Mouse (Mus musculus) G1E (cell line): ENCODE data around the gene Gpx3. TPM values are rescaled to one million over a fixed set of nuclear protein-coding genes. Genes with fewer than 3 reads are reported as not detected.

Source experiments
- ATAC-seq: 2 replicates; pipeline ENCODE4 v1.8.0; 2016; ENCODE audit warnings: mild to moderate bottlenecking; ENCODE audit not compliant: insufficient number of reproducible peaks, poor library complexity, low FRiP score, severe bottlenecking; ENCODE audit errors: extremely low read depth
- DNase-seq: peaks from one replicate; pipeline ENCODE4 v3.0.0; 2012; ENCODE audit warnings: low spot score
- H3K27me3 ChIP-seq: 2 replicates; pipeline ENCODE4 v1.6.1; 2012; ENCODE audit warnings: mild to moderate bottlenecking, low read length, inconsistent platforms; ENCODE audit not compliant: insufficient read depth
- H3K36me3 ChIP-seq: replicated peaks from 2 replicates; pipeline ENCODE3; 2012; ENCODE audit warnings: mild to moderate bottlenecking, inconsistent platforms
- H3K4me1 ChIP-seq: 2 replicates; pipeline ENCODE4 v1.6.1; 2012; ENCODE audit warnings: low read depth, low read length, inconsistent platforms, mixed read lengths; ENCODE audit not compliant: insufficient read depth
- H3K4me3 ChIP-seq: 2 replicates; pipeline ENCODE4 v1.5.1; 2012; ENCODE audit warnings: low read depth, mild to moderate bottlenecking, inconsistent platforms, low read length, moderate library complexity, mixed read lengths
- H3K9me3 ChIP-seq: replicated peaks from 2 replicates; pipeline ENCODE4 v1.6.1; 2012; ENCODE audit warnings: inconsistent platforms
- CTCF ChIP-seq: IDR thresholded peaks from 2 replicates; pipeline ENCODE4 v1.5.1; 2012; ENCODE audit warnings: low read depth, low read length, inconsistent platforms, mixed read lengths
- GATA1 ChIP-seq: IDR thresholded peaks from 2 replicates; pipeline ENCODE4 v1.6.1; 2012; ENCODE audit warnings: borderline replicate concordance, low read length, inconsistent platforms, mixed read lengths
- GATA2 ChIP-seq: IDR thresholded peaks from 2 replicates; pipeline ENCODE4 v1.6.1; 2012; ENCODE audit warnings: low read depth, low read length, inconsistent platforms, borderline replicate concordance
- POLR2AphosphoS5 ChIP-seq: IDR thresholded peaks from 2 replicates; pipeline ENCODE4 v1.6.1; 2012; ENCODE audit warnings: low read depth, low read length, inconsistent platforms; ENCODE audit not compliant: insufficient replicate concordance
- TAL1 ChIP-seq: conservative IDR thresholded peaks from 2 replicates; pipeline ENCODE4 v1.6.1; 2012; ENCODE audit warnings: low read depth, low read length, inconsistent platforms, mixed read lengths
- polyA plus RNA-seq: library from polyadenylated mRNA; stranded (reverse); fragments of >175 nt; gene quantifications from 2 replicates; pipeline ENCODE4 v1.2.3, GENCODE M21; 2012
- total RNA-seq, 2 experiments: library from RNA; stranded (forward) in 1 of 2; stranded (reverse) in 1 of 2; fragments of 200-1000 nt in 1 of 2; fragments of >200 nt in 1 of 2; fragmentation: Nextera tagmentation in 1 of 2; gene quantifications; 2 replicates each; pipeline ENCODE4 v1.2.3; 2014 to 2017

The Gpx3 gene
- total and polyA plus RNA-seq, 3 experiments: not detected

- TF ChIP-seq GATA1 (no peak), POLR2AphosphoS5 (no peak), CTCF (no peak), TAL1 (no peak), GATA2 (no peak)
- DNase-seq: no peak
- Histone ChIP-seq H3K36me3 (peaks cover 73% of the 10 kb centered on the region), H3K27me3 (no peaks in the 10 kb centered on the region), H3K4me3 (no peak overlapping the region), H3K9me3 (no peaks in the 10 kb centered on the region), H3K4me1 (no peaks in the 10 kb centered on the region)
- ATAC-seq: no peak
Measured at GRCm38 (mm10) chr11:54911671-54912502, 9.6 kb downstream of the Gpx3 start.

- no peak for ATAC-seq
Measured at GRCm38 (mm10) chr11:54912503-54913316, 10.5 kb downstream of the Gpx3 start.

GRCm38 (mm10) chr11:54913841-54914240, 11.6 kb downstream of the Gpx3 start:
- ATAC-seq (no peak), DNase-seq (no peak)
- Histone ChIP-seq H3K4me3 (no peak overlapping the region), H3K9me3 (no peaks in the 10 kb centered on the region), H3K36me3 (peaks cover 91% of the 10 kb centered on the region), H3K27me3 (no peaks in the 10 kb centered on the region), H3K4me1 (no peaks in the 10 kb centered on the region)
- TF ChIP-seq POLR2AphosphoS5: no peak
- no peak for TF ChIP-seq TAL1
- no peak for TF ChIP-seq GATA1
- TF ChIP-seq CTCF: no peak

More at GRCm38 (mm10) chr11:54912503-54913316, 10.5 kb downstream of the Gpx3 start:
- Histone ChIP-seq H3K9me3 (no peaks in the 10 kb centered on the region), H3K4me3 (no peak overlapping the region), H3K4me1 (no peaks in the 10 kb centered on the region), H3K36me3 (peaks cover 81% of the 10 kb centered on the region), H3K27me3 (no peaks in the 10 kb centered on the region)
- TF ChIP-seq GATA2: no peak
- no peak for TF ChIP-seq POLR2AphosphoS5
- TF ChIP-seq CTCF: no peak
- no peak for TF ChIP-seq GATA1
- no peak for DNase-seq

- no peaks in the 10 kb centered on the region for H3K4me1 ChIP-seq
- H3K36me3 ChIP-seq: peaks cover 91% of the 10 kb centered on the region
- ATAC-seq: no peak
- H3K27me3 ChIP-seq: no peaks in the 10 kb centered on the region
- H3K4me3 ChIP-seq: no peak overlapping the region
- H3K9me3 ChIP-seq: no peaks in the 10 kb centered on the region
- TF ChIP-seq POLR2AphosphoS5: no peak
- no peak for DNase-seq
Measured at GRCm38 (mm10) chr11:54917461-54917860, 15.2 kb downstream of the Gpx3 start.

GRCm38 (mm10) chr11:54918273-54918672, 16.0 kb downstream of the Gpx3 start:
- TF ChIP-seq CTCF (peak; percentile 27; the same call in 1 of the 2 replicates), GATA1 (no peak), GATA2 (no peak)
- H3K4me1 ChIP-seq: no peaks in the 10 kb centered on the region
- H3K9me3 ChIP-seq: no peaks in the 10 kb centered on the region
- H3K27me3 ChIP-seq: no peaks in the 10 kb centered on the region
- ATAC-seq (no peak), DNase-seq (no peak)
- peaks cover 91% of the 10 kb centered on the region for H3K36me3 ChIP-seq
- H3K4me3 ChIP-seq: no peak overlapping the region

GRCm38 (mm10) chr11:54920127-54920972, 18.1 kb downstream of the Gpx3 start:
- H3K9me3 ChIP-seq: no peaks in the 10 kb centered on the region
- DNase-seq (no peak), ATAC-seq (no peak)
- no peak overlapping the region for H3K4me3 ChIP-seq
- TF ChIP-seq CTCF (no peak), POLR2AphosphoS5 (no peak), GATA1 (no peak), TAL1 (no peak), GATA2 (no peak)
- peaks cover 83% of the 10 kb centered on the region for H3K36me3 ChIP-seq
- H3K27me3 ChIP-seq: no peaks in the 10 kb centered on the region
- no peaks in the 10 kb centered on the region for H3K4me1 ChIP-seq
